Comparison of ENCODE assay signal across 9 mouse cellular contexts in genomic region chr10:24625060-24625701, GRCm38 (mm10). TPM values are rescaled to one million over a fixed set of nuclear protein-coding genes. Genes with fewer than 3 reads are reported as not detected.
DNase-seq lines count a peak whose midpoint lies in the region; ATAC-seq and TF ChIP-seq lines count a peak whose summit lies in the region.
"Had no signal": no experiment of that assay in that cellular context is flagged by ENCODE, and none has a peak within 500 bp of the region (broad histone marks: within the 10 kb centered on the region; RNA-seq: fewer than 3 reads in every experiment).

No protein-coding gene starts in this region.

- no peak overlapping the region for H3K4me3 ChIP-seq in limb, embryonic 14.5 days (replicated peaks; ENCODE audit: low read length)
- no peak overlapping the region for H3K4me3 ChIP-seq in neural tube, embryonic 11.5 days (ENCODE audit: low read depth, low read length)
- no peak overlapping the region for H3K4me3 ChIP-seq in stomach, embryonic 15.5 days (replicated peaks)
- H3K4me3 ChIP-seq: erythroblast, embryonic 14.5 days had no signal

- H3K9ac ChIP-seq in limb, embryonic 14.5 days (ENCODE audit: low read depth, low read length, severe bottlenecking), result no peak overlapping the region
- no peak overlapping the region for H3K9ac ChIP-seq in neural tube, embryonic 11.5 days (ENCODE audit: low read length)
- no peak overlapping the region for H3K9ac ChIP-seq in stomach, embryonic 15.5 days

- TF ChIP-seq POLR2A in limb, embryonic 14.5 days (IDR thresholded peaks at IDR 0.05; ENCODE audit: borderline replicate concordance, extremely low read depth, insufficient read depth, insufficient read length), result no peak

- peak; percentile 93 for DNase-seq in 3T3-L1 (ENCODE audit: low read depth, low spot score)
- DNase-seq in adrenal gland, adult (ENCODE audit: inconsistent age in 2 of 2, low spot score in 1 of 2), result peak; percentile 66 to 89
- peak; percentile 88 for DNase-seq in embryo, embryonic 11 days
- peak; percentile 82 to 85 for DNase-seq in gastrocnemius, postnatal 36 days
- peak; percentile 88 for DNase-seq in kidney, adult 9 months
- peak; percentile 63 for DNase-seq in limb, embryonic 14.5 days (ENCODE audit: low spot score)
- peak; percentile 91 for DNase-seq in neural tube, embryonic 11.5 days (ENCODE audit: low spot score)

- H3K27ac ChIP-seq in limb, embryonic 14.5 days (replicated peaks; ENCODE audit: low read depth, low read length), result no peak overlapping the region
- no peak overlapping the region for H3K27ac ChIP-seq in neural tube, embryonic 11.5 days (ENCODE audit: low read depth, low read length)
- no peak overlapping the region for H3K27ac ChIP-seq in stomach, embryonic 15.5 days

- no peaks in the 10 kb centered on the region for H3K27me3 ChIP-seq in limb, embryonic 14.5 days (ENCODE audit: control insufficient read depth, insufficient read depth, low read length)
- no peaks in the 10 kb centered on the region for H3K27me3 ChIP-seq in neural tube, embryonic 11.5 days (ENCODE audit: control insufficient read depth, insufficient read depth, low read length)
- no peaks in the 10 kb centered on the region for H3K27me3 ChIP-seq in stomach, embryonic 15.5 days (replicated peaks)

- ATAC-seq in limb, embryonic 14.5 days (ENCODE audit: low FRiP score, low read depth), result peak; percentile 69
- ATAC-seq in neural tube, embryonic 11.5 days (ENCODE audit: insufficient read depth, low FRiP score, low TSS enrichment), result peak; percentile 35; the same call in 1 of the 2 replicates
- ATAC-seq in stomach, embryonic 15.5 days (ENCODE audit: insufficient read depth, low FRiP score, low read depth), result no peak

- no peaks in the 10 kb centered on the region for H3K36me3 ChIP-seq in limb, embryonic 14.5 days (ENCODE audit: control insufficient read depth, insufficient read depth, low read length)
- H3K36me3 ChIP-seq in neural tube, embryonic 11.5 days (ENCODE audit: control insufficient read depth, insufficient read depth, low read length), result no peaks in the 10 kb centered on the region
- no peaks in the 10 kb centered on the region for H3K36me3 ChIP-seq in stomach, embryonic 15.5 days

- peaks cover 5% of the 10 kb centered on the region; the same call in 1 of the 2 replicates for H3K4me1 ChIP-seq in limb, embryonic 14.5 days (ENCODE audit: control insufficient read depth, insufficient read depth, low read length)
- H3K4me1 ChIP-seq in neural tube, embryonic 11.5 days (ENCODE audit: control insufficient read depth, insufficient read depth, low read length), result no peaks in the 10 kb centered on the region
- no peaks in the 10 kb centered on the region; the same call in 1 of the 2 replicates for H3K4me1 ChIP-seq in stomach, embryonic 15.5 days

- WGBS in limb, embryonic 14.5 days, result 39% methylated on average over 24 of the region's 24 CpGs
- WGBS in neural tube, embryonic 11.5 days, result 42% methylated on average over 24 of the region's 24 CpGs
- WGBS in stomach, embryonic 15.5 days, result 40% methylated on average over 24 of the region's 24 CpGs

- intact Hi-C loops in gastrocnemius, postnatal 36 days (cut with DNase I), result no loop called here

- peak overlapping the region; percentile 22 for H3K4me2 ChIP-seq in limb, embryonic 14.5 days (replicated peaks; ENCODE audit: low read depth, low read length, severe bottlenecking)
- H3K4me2 ChIP-seq in neural tube, embryonic 11.5 days (ENCODE audit: low read depth), result no peak overlapping the region
- H3K4me2 ChIP-seq in stomach, embryonic 15.5 days, result peak overlapping the region; percentile 22; the same call in 1 of the 2 replicates

- H3K9me3 ChIP-seq in limb, embryonic 14.5 days (ENCODE audit: control insufficient read depth, low read length), result no peaks in the 10 kb centered on the region
- no peaks in the 10 kb centered on the region for H3K9me3 ChIP-seq in neural tube, embryonic 11.5 days (ENCODE audit: control insufficient read depth, low read length)
- no peaks in the 10 kb centered on the region for H3K9me3 ChIP-seq in stomach, embryonic 15.5 days

RNA-seq across cellular contexts. Expression of gene Ccn2, which starts 29.9 kb away (rescaled TPM):
- total RNA-seq in gastrocnemius, postnatal 36 days (2021), result 10 to 100 TPM; 20.1 to 29.7 TPM
- polyA plus RNA-seq in limb, embryonic 14.5 days (2012; rRNA removed), result 103 and 134 TPM in 2 replicates
- polyA plus RNA-seq in limb, embryonic 14.5 days (2014; fragmentation: Nextera tagmentation; extraction: Ambion mirVana), result 13.5 and 15.8 TPM in 2 replicates
- 3.3 and 4.9 TPM in 2 replicates for polyA plus RNA-seq in neural tube, embryonic 11.5 days (2014; fragmentation: Nextera tagmentation; extraction: Ambion mirVana)
- polyA plus RNA-seq in stomach, embryonic 15.5 days (2015; fragmentation: Nextera tagmentation; extraction: Ambion mirVana), result 11.4 and 15.6 TPM in 2 replicates
- polyA plus RNA-seq: erythroblast, embryonic 14.5 days had no signal
